Mouse (Mus musculus): ENCODE data around the gene Jph2. TPM values are rescaled to one million over a fixed set of nuclear protein-coding genes. Genes with fewer than 3 reads are reported as not detected.

The Jph2 gene
- polyA plus RNA-seq, 1 experiment from 2014 or later = 0.43 TPM

DNA sequence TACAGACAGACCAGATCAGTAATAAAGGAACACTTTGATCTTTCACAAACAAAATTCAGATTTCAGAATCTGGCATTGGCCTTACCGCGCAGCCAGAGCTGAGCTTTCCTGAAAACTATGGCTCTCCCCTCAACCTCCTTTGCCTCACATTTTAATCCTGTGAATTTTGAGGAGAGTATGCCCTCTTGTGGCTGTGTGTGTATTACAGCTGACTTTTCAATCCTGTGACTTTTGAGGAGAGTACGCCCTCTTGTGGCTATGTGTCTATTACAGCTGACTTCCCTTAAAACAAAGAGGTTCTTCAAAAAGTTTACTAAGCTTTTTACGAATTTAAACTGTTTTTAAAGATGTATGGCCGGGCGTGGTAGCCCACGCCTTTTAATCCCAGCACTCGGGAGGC, 3.4 kb upstream of the Jph2 start:
- DNase-seq (ENCODE audit: low spot score) (peak; percentile 93), ATAC-seq (ENCODE audit: low FRiP score) (no peak)
- no peak overlapping the region for H3K4me3 ChIP-seq (ENCODE audit: low read depth, low read length)
- H3K9ac ChIP-seq (ENCODE audit: low read depth, low read length) = no peak overlapping the region
- no peaks in the 10 kb centered on the region for H3K9me3 ChIP-seq (ENCODE audit: control insufficient read depth, low read length)
- H3K4me2 ChIP-seq (replicated peaks; ENCODE audit: low read depth, low read length) = no peak overlapping the region
- 17% methylated on average over 8 of the region's 8 CpGs for WGBS
- no peaks in the 10 kb centered on the region for H3K27me3 ChIP-seq (ENCODE audit: control insufficient read depth, insufficient read depth, low read length)
- H3K36me3 ChIP-seq (ENCODE audit: control insufficient read depth, insufficient read depth, low read length) = no peaks in the 10 kb centered on the region
- H3K4me1 ChIP-seq (replicated peaks; ENCODE audit: control insufficient read depth, insufficient read depth, low read length) = no peaks in the 10 kb centered on the region
- H3K27ac ChIP-seq (ENCODE audit: low read depth, low read length) = no peak overlapping the region

DNA sequence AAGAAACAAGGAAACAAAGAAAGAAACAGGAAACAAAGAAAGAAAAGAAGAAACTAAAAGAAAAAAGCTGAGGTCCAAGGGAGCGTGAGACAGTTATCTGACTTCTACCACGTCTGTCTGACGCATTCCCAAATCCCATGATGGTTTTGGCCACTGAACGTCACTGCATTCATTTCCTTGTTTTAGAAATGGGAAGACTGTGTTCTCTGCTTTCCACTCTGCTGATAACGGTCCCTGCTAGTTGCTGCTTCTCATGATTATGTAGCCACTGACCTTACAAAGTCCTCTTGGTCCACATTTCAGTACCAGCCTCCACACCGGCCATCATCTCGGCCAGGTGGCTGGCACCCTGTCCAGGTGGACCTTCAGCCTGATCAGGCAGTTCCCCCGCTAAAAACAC, 1.4 kb upstream of the Jph2 start:
- Histone ChIP-seq H3K27ac (ENCODE audit: low read depth, low read length) (no peak overlapping the region), H3K4me3 (ENCODE audit: low read depth, low read length) (no peak overlapping the region), H3K4me2 (replicated peaks; ENCODE audit: low read depth, low read length) (no peak overlapping the region), H3K9me3 (ENCODE audit: control insufficient read depth, low read length) (no peaks in the 10 kb centered on the region), H3K9ac (ENCODE audit: low read depth, low read length) (no peak overlapping the region), H3K4me1 (replicated peaks; ENCODE audit: control insufficient read depth, insufficient read depth, low read length) (no peaks in the 10 kb centered on the region), H3K27me3 (ENCODE audit: control insufficient read depth, insufficient read depth, low read length) (no peaks in the 10 kb centered on the region), H3K36me3 (ENCODE audit: control insufficient read depth, insufficient read depth, low read length) (no peaks in the 10 kb centered on the region)
- DNase-seq (ENCODE audit: low spot score) = no peak
- no peak for ATAC-seq (ENCODE audit: low FRiP score)
- WGBS = 90% methylated on average over 8 of the region's 8 CpGs

DNA sequence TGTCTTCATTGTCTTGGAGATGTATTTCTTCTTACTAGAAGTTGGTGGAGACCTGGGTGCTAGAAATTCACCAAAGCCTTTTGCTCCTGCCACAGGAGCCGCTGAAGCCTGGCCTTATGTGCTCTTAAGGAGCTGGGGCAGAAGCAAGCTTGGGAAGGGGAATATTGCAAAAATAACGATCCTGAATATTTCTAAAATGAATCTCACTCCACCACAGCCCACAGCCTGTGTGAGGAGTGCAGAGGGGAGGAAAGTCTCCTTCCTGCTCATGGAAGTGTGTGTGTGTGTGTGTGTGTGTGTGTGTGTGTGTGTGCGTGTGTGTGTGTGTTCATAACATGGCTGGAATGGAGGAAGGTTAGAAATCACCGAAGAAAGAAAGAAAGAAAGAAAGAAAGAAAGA, 977 bp upstream of the Jph2 start:
- no peak overlapping the region for H3K4me2 ChIP-seq (replicated peaks; ENCODE audit: low read depth, low read length)
- H3K9ac ChIP-seq (ENCODE audit: low read depth, low read length) = no peak overlapping the region
- H3K27ac ChIP-seq (ENCODE audit: low read depth, low read length) = no peak overlapping the region
- no peaks in the 10 kb centered on the region for H3K27me3 ChIP-seq (ENCODE audit: control insufficient read depth, insufficient read depth, low read length)
- no peak for ATAC-seq (ENCODE audit: low FRiP score)
- 88% methylated on average over 4 of the region's 4 CpGs for WGBS
- H3K9me3 ChIP-seq (ENCODE audit: control insufficient read depth, low read length) = no peaks in the 10 kb centered on the region
- H3K4me1 ChIP-seq (replicated peaks; ENCODE audit: control insufficient read depth, insufficient read depth, low read length) = no peaks in the 10 kb centered on the region
- H3K36me3 ChIP-seq (ENCODE audit: control insufficient read depth, insufficient read depth, low read length) = no peaks in the 10 kb centered on the region
- H3K4me3 ChIP-seq (ENCODE audit: low read depth, low read length) = no peak overlapping the region
- no peak for DNase-seq (ENCODE audit: low spot score)

DNA sequence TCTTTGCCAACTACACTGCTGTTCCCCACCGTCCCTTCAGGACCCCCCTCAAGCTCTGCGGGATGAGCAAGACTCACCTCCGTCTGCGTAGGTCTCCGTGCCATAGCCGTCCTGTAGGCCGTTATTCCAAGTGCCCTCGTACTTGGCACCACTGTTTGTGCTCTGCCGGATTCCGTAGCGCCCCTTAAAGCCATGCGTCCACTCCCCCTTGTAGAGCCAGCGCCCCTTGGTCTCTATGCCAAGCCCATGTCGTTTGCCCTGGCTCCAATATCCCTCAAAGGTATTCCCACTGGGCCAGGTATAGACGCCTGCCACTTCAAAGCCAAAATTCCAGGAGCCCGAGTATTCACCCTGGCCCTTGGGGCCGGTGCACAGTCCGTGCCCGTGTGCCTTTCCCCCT, 722 bp downstream of the Jph2 start:
- no peak overlapping the region for H3K4me3 ChIP-seq (ENCODE audit: low read depth, low read length)
- no peak overlapping the region for H3K4me2 ChIP-seq (replicated peaks; ENCODE audit: low read depth, low read length)
- H3K4me1 ChIP-seq (replicated peaks; ENCODE audit: control insufficient read depth, insufficient read depth, low read length) = no peaks in the 10 kb centered on the region
- ATAC-seq (ENCODE audit: low FRiP score) (no peak), DNase-seq (ENCODE audit: low spot score) (no peak)
- H3K36me3 ChIP-seq (ENCODE audit: control insufficient read depth, insufficient read depth, low read length) = no peaks in the 10 kb centered on the region
- no peak overlapping the region for H3K9ac ChIP-seq (ENCODE audit: low read depth, low read length)
- no peaks in the 10 kb centered on the region for H3K9me3 ChIP-seq (ENCODE audit: control insufficient read depth, low read length)
- no peaks in the 10 kb centered on the region for H3K27me3 ChIP-seq (ENCODE audit: control insufficient read depth, insufficient read depth, low read length)
- WGBS = 90% methylated on average over 19 of the region's 19 CpGs
- H3K27ac ChIP-seq (ENCODE audit: low read depth, low read length) = no peak overlapping the region

DNA sequence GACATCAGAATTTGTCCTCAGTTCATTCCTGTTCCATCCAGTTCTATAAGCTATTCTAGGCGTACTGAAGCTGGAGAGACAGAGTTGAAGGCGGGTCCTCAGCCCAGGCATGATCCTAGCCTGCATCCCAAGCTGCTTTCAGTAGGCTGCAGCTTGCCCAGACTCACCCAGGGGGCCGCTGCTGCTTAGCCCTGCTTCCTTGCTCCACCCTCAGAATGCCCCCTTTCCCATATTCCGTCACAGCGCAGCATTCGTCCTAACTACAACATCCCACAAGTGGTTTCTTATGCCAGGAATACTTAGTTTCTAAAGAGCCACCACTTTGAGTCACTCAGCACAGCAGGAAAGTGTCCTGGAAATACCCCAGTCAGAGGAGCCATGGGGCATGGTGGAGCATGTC, 2.8 kb downstream of the Jph2 start:
- Histone ChIP-seq H3K27me3 (ENCODE audit: control insufficient read depth, insufficient read depth, low read length) (no peaks in the 10 kb centered on the region), H3K9ac (ENCODE audit: low read depth, low read length) (no peak overlapping the region), H3K9me3 (ENCODE audit: control insufficient read depth, low read length) (no peaks in the 10 kb centered on the region), H3K4me1 (replicated peaks; ENCODE audit: control insufficient read depth, insufficient read depth, low read length) (no peaks in the 10 kb centered on the region), H3K36me3 (ENCODE audit: control insufficient read depth, insufficient read depth, low read length) (no peaks in the 10 kb centered on the region), H3K4me3 (ENCODE audit: low read depth, low read length) (no peak overlapping the region), H3K4me2 (replicated peaks; ENCODE audit: low read depth, low read length) (no peak overlapping the region), H3K27ac (ENCODE audit: low read depth, low read length) (no peak overlapping the region)
- 79% methylated on average over 6 of the region's 6 CpGs for WGBS
- no peak for ATAC-seq (ENCODE audit: low FRiP score)
- no peak for DNase-seq (ENCODE audit: low spot score)

DNA sequence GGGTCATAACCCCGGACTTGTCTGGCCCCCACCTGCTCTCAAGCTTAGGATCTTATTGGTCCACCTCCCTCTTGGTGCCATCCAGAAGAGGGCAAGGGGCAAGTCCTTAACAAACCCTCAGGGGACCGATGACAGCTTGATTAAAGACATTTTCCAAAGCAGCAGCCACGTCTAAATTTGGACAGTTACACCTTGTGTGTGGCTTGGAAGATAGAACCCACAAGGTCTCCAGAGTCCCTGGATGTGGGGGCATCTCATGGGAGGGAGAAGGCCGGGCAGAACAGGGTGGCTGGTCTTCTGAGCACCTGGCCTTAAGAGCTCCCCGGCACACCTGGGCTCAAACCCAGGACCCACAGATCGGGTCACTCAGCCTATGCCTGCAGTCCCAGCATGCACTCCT, 3.8 kb downstream of the Jph2 start:
- H3K4me2 ChIP-seq (replicated peaks; ENCODE audit: low read depth, low read length) = no peak overlapping the region
- H3K9me3 ChIP-seq (ENCODE audit: control insufficient read depth, low read length) = no peaks in the 10 kb centered on the region
- H3K27me3 ChIP-seq (ENCODE audit: control insufficient read depth, insufficient read depth, low read length) = no peaks in the 10 kb centered on the region
- H3K27ac ChIP-seq (ENCODE audit: low read depth, low read length) = no peak overlapping the region
- H3K4me3 ChIP-seq (ENCODE audit: low read depth, low read length) = no peak overlapping the region
- ATAC-seq (ENCODE audit: low FRiP score) (no peak), DNase-seq (ENCODE audit: low spot score) (no peak)
- H3K4me1 ChIP-seq (replicated peaks; ENCODE audit: control insufficient read depth, insufficient read depth, low read length) = no peaks in the 10 kb centered on the region
- 76% methylated on average over 6 of the region's 6 CpGs for WGBS
- H3K9ac ChIP-seq (ENCODE audit: low read depth, low read length) = no peak overlapping the region
- no peaks in the 10 kb centered on the region for H3K36me3 ChIP-seq (ENCODE audit: control insufficient read depth, insufficient read depth, low read length)

DNA sequence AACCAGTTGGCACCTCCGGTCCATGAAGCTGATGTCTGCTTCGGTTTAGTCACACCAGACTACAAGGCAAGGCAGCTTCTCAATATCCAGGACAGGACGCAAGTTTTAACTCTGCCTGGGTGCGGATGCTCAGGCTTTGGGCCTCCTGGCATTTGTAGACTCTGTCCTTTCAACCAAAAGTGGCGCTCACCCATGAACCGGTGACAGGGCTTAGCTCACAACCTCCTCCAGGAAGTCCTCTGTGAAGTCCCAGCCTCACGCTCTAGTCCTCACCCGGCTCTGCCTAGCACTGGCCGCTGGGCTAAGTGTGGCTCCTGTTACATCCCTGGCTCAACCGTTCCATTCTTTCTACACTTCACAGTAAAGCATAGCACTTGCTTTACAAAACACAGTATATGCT, 4.6 kb downstream of the Jph2 start:
- ATAC-seq (ENCODE audit: low FRiP score) (no peak), DNase-seq (ENCODE audit: low spot score) (no peak)
- no peaks in the 10 kb centered on the region for H3K27me3 ChIP-seq (ENCODE audit: control insufficient read depth, insufficient read depth, low read length)
- WGBS = 92% methylated on average over 10 of the region's 10 CpGs
- no peak overlapping the region for H3K4me3 ChIP-seq (ENCODE audit: low read depth, low read length)
- no peak overlapping the region for H3K4me2 ChIP-seq (replicated peaks; ENCODE audit: low read depth, low read length)
- H3K4me1 ChIP-seq (replicated peaks; ENCODE audit: control insufficient read depth, insufficient read depth, low read length) = no peaks in the 10 kb centered on the region
- H3K9ac ChIP-seq (ENCODE audit: low read depth, low read length) = no peak overlapping the region
- no peak overlapping the region for H3K27ac ChIP-seq (ENCODE audit: low read depth, low read length)
- no peaks in the 10 kb centered on the region for H3K9me3 ChIP-seq (ENCODE audit: control insufficient read depth, low read length)
- no peaks in the 10 kb centered on the region for H3K36me3 ChIP-seq (ENCODE audit: control insufficient read depth, insufficient read depth, low read length)

DNA sequence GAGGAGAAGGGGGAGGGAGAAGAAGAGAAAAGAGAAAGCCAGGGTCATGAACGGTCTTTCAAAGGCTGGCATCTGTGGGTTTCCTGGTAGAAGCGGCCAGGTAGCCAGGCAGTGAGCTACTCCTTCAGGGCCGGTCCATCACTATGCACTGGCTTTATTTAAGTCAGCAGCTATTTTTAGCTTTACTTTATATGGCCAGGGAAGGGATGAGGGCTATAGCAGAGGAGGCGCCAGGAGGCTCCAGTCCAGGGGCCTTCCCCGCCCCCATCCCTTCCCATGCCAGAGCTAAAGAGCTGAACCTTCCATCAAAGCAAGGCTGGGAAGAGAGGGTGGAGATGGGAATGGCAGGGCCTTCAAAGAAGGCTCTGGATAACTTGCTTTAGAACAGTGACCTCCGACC, 5.4 kb downstream of the Jph2 start:
- no peak for ATAC-seq (ENCODE audit: low FRiP score)

DNA sequence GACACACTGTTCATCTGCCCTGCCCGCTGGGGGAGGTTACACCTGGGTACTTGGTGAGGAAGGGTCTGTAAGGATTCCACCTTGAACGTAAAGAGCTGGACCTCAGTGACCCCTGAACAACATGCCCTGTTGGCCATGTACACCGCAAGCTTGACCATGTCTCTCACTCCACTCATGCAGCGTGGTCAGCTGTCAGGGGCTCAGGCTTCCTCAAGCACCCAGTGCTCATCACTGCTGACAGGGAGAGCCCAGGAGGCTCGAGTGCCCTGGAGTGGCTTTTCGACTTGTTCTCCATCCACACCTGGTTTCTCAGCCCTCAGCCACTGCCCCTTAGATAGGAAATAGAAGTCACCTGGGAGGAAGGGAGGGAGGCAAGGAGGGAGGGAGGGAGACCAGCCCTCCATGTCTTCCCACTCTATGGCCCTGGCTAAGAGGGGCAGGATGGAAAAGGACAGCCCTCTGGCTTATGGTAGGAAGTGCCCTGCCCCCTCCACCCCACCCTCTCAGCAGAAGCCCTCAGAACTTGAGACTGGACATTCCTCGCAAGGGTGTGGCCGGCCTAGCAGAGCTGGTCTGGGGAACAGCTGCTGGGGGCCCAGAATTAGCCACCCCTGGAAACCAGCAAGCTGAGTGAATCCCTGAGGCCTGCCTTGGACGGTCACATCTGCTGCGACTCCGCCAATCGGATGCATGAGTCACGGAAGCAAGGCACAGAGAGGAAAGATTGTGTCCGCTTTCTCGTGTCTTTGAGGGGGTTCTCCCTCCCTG, 11.2 kb downstream of the Jph2 start:
- no peaks in the 10 kb centered on the region for H3K27me3 ChIP-seq (ENCODE audit: control insufficient read depth, insufficient read depth, low read length)
- WGBS = 75% methylated on average over 15 of the region's 15 CpGs
- DNase-seq (ENCODE audit: low spot score) = no peak

More for the DNA sequence above, 5.4 kb downstream of the Jph2 start:
- Histone ChIP-seq H3K4me2 (replicated peaks; ENCODE audit: low read depth, low read length) (no peak overlapping the region), H3K4me1 (replicated peaks; ENCODE audit: control insufficient read depth, insufficient read depth, low read length) (no peaks in the 10 kb centered on the region), H3K27me3 (ENCODE audit: control insufficient read depth, insufficient read depth, low read length) (no peaks in the 10 kb centered on the region), H3K27ac (ENCODE audit: low read depth, low read length) (no peak overlapping the region), H3K4me3 (ENCODE audit: low read depth, low read length) (no peak overlapping the region), H3K36me3 (ENCODE audit: control insufficient read depth, insufficient read depth, low read length) (no peaks in the 10 kb centered on the region), H3K9ac (ENCODE audit: low read depth, low read length) (no peak overlapping the region), H3K9me3 (ENCODE audit: control insufficient read depth, low read length) (no peaks in the 10 kb centered on the region)
- no peak for DNase-seq (ENCODE audit: low spot score)
- 79% methylated on average over 6 of the region's 6 CpGs for WGBS

More for the DNA sequence above, 11.2 kb downstream of the Jph2 start:
- H3K27ac ChIP-seq (ENCODE audit: low read depth, low read length) = no peak overlapping the region
- no peak for ATAC-seq (ENCODE audit: low FRiP score)
- H3K9ac ChIP-seq (ENCODE audit: low read depth, low read length) = no peak overlapping the region
- no peaks in the 10 kb centered on the region for H3K9me3 ChIP-seq (ENCODE audit: control insufficient read depth, low read length)
- no peak overlapping the region for H3K4me2 ChIP-seq (replicated peaks; ENCODE audit: low read depth, low read length)
- no peaks in the 10 kb centered on the region for H3K36me3 ChIP-seq (ENCODE audit: control insufficient read depth, insufficient read depth, low read length)
- H3K4me3 ChIP-seq (ENCODE audit: low read depth, low read length) = no peak overlapping the region
- no peaks in the 10 kb centered on the region for H3K4me1 ChIP-seq (replicated peaks; ENCODE audit: control insufficient read depth, insufficient read depth, low read length)

All from hindbrain, embryonic 11.5 days (tissue).